Mouse (Mus musculus): Measurements from ENCODE around the gene Oaz1. TPM values are rescaled to one million over a fixed set of nuclear protein-coding genes. Genes with fewer than 3 reads are reported as not detected.

Gene Oaz1
- polyA plus RNA-seq, 1 experiment from 2014 or later, result 1,867 TPM

DNA sequence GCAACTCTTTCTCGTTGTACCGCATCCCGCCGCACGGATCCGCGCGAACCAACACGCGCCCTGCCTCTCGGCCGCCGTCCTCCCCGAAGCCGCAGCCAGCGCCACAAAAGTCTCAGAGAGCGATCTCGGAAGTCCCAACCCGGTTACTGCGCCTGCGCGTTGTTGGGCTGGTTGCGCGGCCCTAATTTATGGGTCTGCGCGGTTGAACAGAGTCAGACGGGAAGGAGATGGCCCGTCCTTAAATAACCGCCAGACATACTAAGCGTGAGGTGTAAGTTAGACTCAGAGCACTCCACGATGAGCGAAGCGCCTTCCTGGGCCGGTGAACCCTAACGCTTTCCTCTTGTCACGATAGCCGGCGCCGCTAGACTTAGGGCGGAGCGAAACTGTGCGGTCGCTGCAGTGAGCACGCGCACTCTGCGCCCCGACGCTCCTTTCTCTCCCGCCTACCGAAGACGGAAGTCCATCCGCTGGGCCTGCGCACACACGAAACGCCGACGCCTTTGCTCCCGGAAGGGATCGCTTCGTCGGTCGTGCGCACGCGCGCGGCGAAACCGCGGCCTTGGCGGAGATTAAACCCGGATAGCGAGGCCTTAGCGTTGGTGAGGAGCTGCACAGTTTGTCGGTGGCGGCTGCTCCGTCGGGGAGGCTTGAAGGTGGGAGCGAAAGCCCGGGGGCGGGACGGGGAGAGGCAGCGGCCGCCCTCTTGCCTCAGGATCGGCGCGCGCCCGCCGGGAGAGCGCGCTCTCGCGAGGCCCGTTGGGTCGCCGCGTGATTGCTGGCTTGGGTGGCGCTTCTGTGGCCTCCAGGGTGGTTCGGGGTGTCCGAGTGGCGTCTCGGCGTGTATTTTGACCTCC, 28.1 kb upstream of the Oaz1 start, which contains the start of the genes Sf3a2 and Plekhj1:
Gene Sf3a2, plus strand, starts transcription at position 49 of the 857 bp plus-strand sequence.
Gene Plekhj1, minus strand, starts transcription at position 477 of the 857 bp plus-strand sequence.
- peak within 1 kb of the TSS; percentile 96 for H3K27ac ChIP-seq (ENCODE audit: low read depth, low read length)
- peak within 1 kb of the TSS; percentile 94 for H3K4me2 ChIP-seq (replicated peaks; ENCODE audit: low read depth, low read length)
- peak; percentile 88 for ATAC-seq (ENCODE audit: low FRiP score, low TSS enrichment)
- under 1% methylated on average over 103 of the region's 104 CpGs for WGBS
- no peaks in the 10 kb centered on the region for H3K27me3 ChIP-seq (ENCODE audit: control insufficient read depth, insufficient read depth, low read length)
- peak within 1 kb of the TSS; percentile 94 for H3K4me3 ChIP-seq (ENCODE audit: low read length)
- peaks cover 12% of the 10 kb centered on the region for H3K4me1 ChIP-seq (ENCODE audit: control insufficient read depth, insufficient read depth, low read length)
- H3K36me3 ChIP-seq (ENCODE audit: control insufficient read depth, insufficient read depth, low read length), result peaks cover 57% of the 10 kb centered on the region
- H3K9ac ChIP-seq (ENCODE audit: low read depth, low read length), result peak within 1 kb of the TSS; percentile 97
- H3K9me3 ChIP-seq (ENCODE audit: control insufficient read depth, low read length), result no peaks in the 10 kb centered on the region

DNA sequence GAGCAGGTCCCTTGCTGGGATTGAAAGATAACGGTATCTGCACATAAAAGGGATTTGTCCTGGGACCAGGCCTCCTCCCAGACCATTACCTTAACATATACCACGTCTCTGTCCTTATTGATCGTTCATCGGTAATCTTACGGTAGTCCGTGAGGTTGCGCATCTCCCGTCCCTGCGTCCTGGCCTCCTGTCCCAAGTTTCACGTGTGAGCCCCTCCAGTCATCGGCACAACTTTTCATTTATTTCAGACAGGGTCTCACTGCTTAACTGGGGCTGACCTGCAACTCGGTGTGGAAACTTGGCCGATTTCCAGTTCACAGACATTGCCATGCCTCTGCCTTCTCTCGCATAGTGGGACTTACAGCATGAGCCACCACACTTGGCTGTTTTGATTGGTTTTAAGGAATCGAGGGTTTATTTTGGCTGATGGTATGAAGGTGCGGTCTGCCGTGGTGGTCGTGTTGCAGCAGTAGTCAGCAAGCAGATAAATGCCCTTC, 27.3 kb upstream of the Oaz1 start:
- Histone ChIP-seq H3K27me3 (ENCODE audit: control insufficient read depth, insufficient read depth, low read length) (no peaks in the 10 kb centered on the region), H3K36me3 (ENCODE audit: control insufficient read depth, insufficient read depth, low read length) (peaks cover 57% of the 10 kb centered on the region), H3K9ac (ENCODE audit: low read depth, low read length) (peak overlapping the region; percentile 97), H3K4me1 (ENCODE audit: control insufficient read depth, insufficient read depth, low read length) (peaks cover 12% of the 10 kb centered on the region), H3K4me2 (replicated peaks; ENCODE audit: low read depth, low read length) (peak overlapping the region; percentile 94), H3K27ac (ENCODE audit: low read depth, low read length) (peak overlapping the region; percentile 96), H3K9me3 (ENCODE audit: control insufficient read depth, low read length) (no peaks in the 10 kb centered on the region), H3K4me3 (ENCODE audit: low read length) (peak overlapping the region; percentile 94)
- ATAC-seq (ENCODE audit: low FRiP score, low TSS enrichment), result no peak
- WGBS, result 3% methylated on average over 18 of the region's 18 CpGs

DNA sequence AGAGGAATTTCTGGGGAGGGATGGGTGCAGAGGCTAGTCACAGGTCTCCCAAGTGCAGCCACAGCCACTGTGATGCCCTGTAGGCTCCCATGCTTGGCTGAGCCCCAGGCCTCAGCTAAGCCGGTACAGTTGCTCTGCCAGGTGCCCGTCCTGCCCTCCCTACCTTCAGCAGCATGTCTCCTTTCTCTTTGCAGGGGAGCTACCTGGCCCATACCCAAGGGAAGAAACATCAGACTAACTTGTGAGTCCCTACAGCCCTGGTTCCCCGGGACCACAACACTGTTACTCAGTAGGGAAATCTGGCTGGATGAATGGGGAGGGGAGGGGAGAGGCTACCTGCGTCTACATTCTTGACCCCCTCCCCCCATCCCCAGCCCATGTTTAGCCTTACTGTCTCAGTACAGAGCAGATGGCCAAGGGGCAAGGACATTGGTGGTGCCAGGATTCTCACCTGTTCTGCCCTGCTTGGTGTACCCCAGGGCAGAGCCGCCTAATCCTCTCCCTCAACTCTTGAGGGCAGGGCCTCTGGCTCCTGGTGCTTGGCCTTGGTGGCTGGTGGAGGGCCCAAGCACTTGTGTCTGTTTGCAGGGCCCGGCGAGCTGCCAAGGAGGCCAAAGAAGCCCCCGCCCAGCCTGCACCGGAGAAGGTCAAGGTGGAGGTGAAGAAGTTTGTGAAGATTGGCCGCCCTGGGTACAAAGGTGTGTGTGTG, 24.1 kb upstream of the Oaz1 start:
- no peak overlapping the region for H3K9ac ChIP-seq (ENCODE audit: low read depth, low read length)
- peaks cover 7% of the 10 kb centered on the region for H3K27me3 ChIP-seq (ENCODE audit: control insufficient read depth, insufficient read depth, low read length)
- no peak for ATAC-seq (ENCODE audit: low FRiP score, low TSS enrichment)
- H3K9me3 ChIP-seq (ENCODE audit: control insufficient read depth, low read length), result no peaks in the 10 kb centered on the region
- peaks cover 40% of the 10 kb centered on the region for H3K36me3 ChIP-seq (ENCODE audit: control insufficient read depth, insufficient read depth, low read length)
- WGBS, result 94% methylated on average over 10 of the region's 10 CpGs
- H3K4me1 ChIP-seq (ENCODE audit: control insufficient read depth, insufficient read depth, low read length), result peaks cover 16% of the 10 kb centered on the region
- H3K27ac ChIP-seq (ENCODE audit: low read depth, low read length), result no peak overlapping the region
- no peak overlapping the region for H3K4me2 ChIP-seq (replicated peaks; ENCODE audit: low read depth, low read length)
- no peak overlapping the region for H3K4me3 ChIP-seq (ENCODE audit: low read length)

- Histone ChIP-seq H3K4me1 (ENCODE audit: control insufficient read depth, insufficient read depth, low read length) (peaks cover 22% of the 10 kb centered on the region), H3K27ac (ENCODE audit: low read depth, low read length) (no peak overlapping the region), H3K36me3 (ENCODE audit: control insufficient read depth, insufficient read depth, low read length) (peaks cover 40% of the 10 kb centered on the region), H3K9me3 (ENCODE audit: control insufficient read depth, low read length) (no peaks in the 10 kb centered on the region), H3K4me3 (ENCODE audit: low read length) (no peak overlapping the region), H3K9ac (ENCODE audit: low read depth, low read length) (no peak overlapping the region), H3K27me3 (ENCODE audit: control insufficient read depth, insufficient read depth, low read length) (peaks cover 7% of the 10 kb centered on the region), H3K4me2 (replicated peaks; ENCODE audit: low read depth, low read length) (no peak overlapping the region)
- 86% methylated on average over 3 of the region's 3 CpGs for WGBS
- ATAC-seq (ENCODE audit: low FRiP score, low TSS enrichment), result no peak
These were observed 23.5 kb upstream of the Oaz1 start for GRCm38 (mm10) chr10:80802996-80803395.

DNA sequence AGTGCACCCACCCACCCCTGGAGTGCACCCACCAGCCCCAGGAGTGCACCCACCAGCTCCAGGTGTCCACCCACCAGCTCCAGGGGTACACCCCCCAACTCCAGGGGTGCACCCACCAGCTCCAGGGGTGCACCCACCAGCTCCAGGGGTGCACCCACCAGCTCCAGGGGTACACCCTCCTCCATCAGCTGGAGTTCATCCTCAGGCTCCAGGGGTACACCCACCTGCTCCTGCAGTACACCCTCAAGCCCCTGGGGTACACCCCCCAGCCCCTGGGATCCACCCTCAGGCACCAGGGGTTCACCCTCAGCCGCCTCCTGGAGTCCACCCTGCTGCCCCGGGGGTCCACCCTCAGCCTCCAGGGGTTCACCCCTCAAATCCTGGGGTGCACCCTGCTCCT, 22.1 kb upstream of the Oaz1 start:
- Histone ChIP-seq H3K9me3 (ENCODE audit: control insufficient read depth, low read length) (no peaks in the 10 kb centered on the region), H3K36me3 (ENCODE audit: control insufficient read depth, insufficient read depth, low read length) (peaks cover 40% of the 10 kb centered on the region), H3K9ac (ENCODE audit: low read depth, low read length) (no peak overlapping the region), H3K4me1 (ENCODE audit: control insufficient read depth, insufficient read depth, low read length) (peaks cover 35% of the 10 kb centered on the region), H3K4me3 (ENCODE audit: low read length) (no peak overlapping the region), H3K27me3 (ENCODE audit: control insufficient read depth, insufficient read depth, low read length) (peaks cover 9% of the 10 kb centered on the region), H3K27ac (ENCODE audit: low read depth, low read length) (no peak overlapping the region), H3K4me2 (replicated peaks; ENCODE audit: low read depth, low read length) (no peak overlapping the region)
- no peak for ATAC-seq (ENCODE audit: low FRiP score, low TSS enrichment)
- WGBS, result 97% methylated on average over 2 of the region's 2 CpGs

GRCm38 (mm10) chr10:80804916-80805315, 21.5 kb upstream of the Oaz1 start, which contains the start of gene Amh:
Gene Amh (plus strand): TSS chr10:80805243.
- H3K9me3 ChIP-seq (ENCODE audit: control insufficient read depth, low read length), result no peaks in the 10 kb centered on the region
- no peak for ATAC-seq (ENCODE audit: low FRiP score, low TSS enrichment)
- WGBS, result 72% methylated on average over 6 of the region's 6 CpGs
- no peak within 1 kb of the TSS for H3K4me2 ChIP-seq (replicated peaks; ENCODE audit: low read depth, low read length)
- H3K27me3 ChIP-seq (ENCODE audit: control insufficient read depth, insufficient read depth, low read length), result peaks cover 12% of the 10 kb centered on the region
- H3K27ac ChIP-seq (ENCODE audit: low read depth, low read length), result no peak within 1 kb of the TSS
- peaks cover 40% of the 10 kb centered on the region for H3K36me3 ChIP-seq (ENCODE audit: control insufficient read depth, insufficient read depth, low read length)
- peaks cover 35% of the 10 kb centered on the region for H3K4me1 ChIP-seq (ENCODE audit: control insufficient read depth, insufficient read depth, low read length)
- no peak within 1 kb of the TSS for H3K4me3 ChIP-seq (ENCODE audit: low read length)
- no peak within 1 kb of the TSS for H3K9ac ChIP-seq (ENCODE audit: low read depth, low read length)

GRCm38 (mm10) chr10:80805322-80805721, 21.1 kb upstream of the Oaz1 start:
- peaks cover 37% of the 10 kb centered on the region for H3K4me1 ChIP-seq (ENCODE audit: control insufficient read depth, insufficient read depth, low read length)
- no peak overlapping the region for H3K4me3 ChIP-seq (ENCODE audit: low read length)
- no peak overlapping the region for H3K27ac ChIP-seq (ENCODE audit: low read depth, low read length)
- no peak for ATAC-seq (ENCODE audit: low FRiP score, low TSS enrichment)
- 77% methylated on average over 5 of the region's 5 CpGs for WGBS
- H3K4me2 ChIP-seq (replicated peaks; ENCODE audit: low read depth, low read length), result no peak overlapping the region
- H3K36me3 ChIP-seq (ENCODE audit: control insufficient read depth, insufficient read depth, low read length), result peaks cover 40% of the 10 kb centered on the region
- no peaks in the 10 kb centered on the region for H3K9me3 ChIP-seq (ENCODE audit: control insufficient read depth, low read length)
- H3K9ac ChIP-seq (ENCODE audit: low read depth, low read length), result no peak overlapping the region
- H3K27me3 ChIP-seq (ENCODE audit: control insufficient read depth, insufficient read depth, low read length), result peaks cover 14% of the 10 kb centered on the region

GRCm38 (mm10) chr10:80805925-80806324, 20.5 kb upstream of the Oaz1 start:
- Histone ChIP-seq H3K4me2 (replicated peaks; ENCODE audit: low read depth, low read length) (no peak overlapping the region), H3K9me3 (ENCODE audit: control insufficient read depth, low read length) (no peaks in the 10 kb centered on the region), H3K27ac (ENCODE audit: low read depth, low read length) (no peak overlapping the region), H3K9ac (ENCODE audit: low read depth, low read length) (no peak overlapping the region), H3K4me1 (ENCODE audit: control insufficient read depth, insufficient read depth, low read length) (peaks cover 38% of the 10 kb centered on the region), H3K4me3 (ENCODE audit: low read length) (no peak overlapping the region), H3K36me3 (ENCODE audit: control insufficient read depth, insufficient read depth, low read length) (peaks cover 40% of the 10 kb centered on the region), H3K27me3 (ENCODE audit: control insufficient read depth, insufficient read depth, low read length) (peaks cover 14% of the 10 kb centered on the region)
- ATAC-seq (ENCODE audit: low FRiP score, low TSS enrichment), result peak; percentile 28
- whole genome bisulfite sequencing, result 30% methylated on average over 3 of the region's 3 CpGs

Measured in kidney, embryonic 14.5 days (tissue).